Mouse (Mus musculus): ENCODE results near the gene Hmgcr.

GRCm38 (mm10) chr13:96697805-96698586 lies 27.3 kb upstream of the Hmgcr start:
- TF ChIP-seq CTCF (IDR thresholded peaks at IDR 0.05; ENCODE audit: low read depth): 0 out of 2 replicates have a peak, but pooled peaks have one; percentile 21
- TF ChIP-seq EP300 (IDR thresholded peaks at IDR 0.05; ENCODE audit: low read depth): peak; percentile 93
